Mouse (Mus musculus): ENCODE results near the gene Ly6g6e. TPM values are rescaled to one million over a fixed set of nuclear protein-coding genes. Genes with fewer than 3 reads are reported as not detected.

The Ly6g6e gene
- total and polyA plus RNA-seq, 2 experiments, result 0.33 to 0.37 TPM

GRCm38 (mm10) chr17:35060071-35060470 lies 16.6 kb upstream of the Ly6g6e start:
- H3K79me2 ChIP-seq (ENCODE audit: control insufficient read depth, insufficient read depth, low read length), result no peaks in the 10 kb centered on the region
- no peaks in the 10 kb centered on the region; the same call in 1 of the 2 replicates for H3K27me3 ChIP-seq (ENCODE audit: control insufficient read depth, insufficient read depth, low read length)
- DNase-seq (ENCODE audit: extremely low read depth, low read depth, low spot score), result no peak
- no peak for TF ChIP-seq POLR2A (IDR thresholded peaks at IDR 0.05; ENCODE audit: extremely low read depth, insufficient read depth, low read length)
- no peak for TF ChIP-seq CTCF (IDR thresholded peaks at IDR 0.05; ENCODE audit: low read depth, low read length)
- 0 out of 2 replicates have a peak overlapping the region, but pooled peaks have one; percentile 6 for H3K9ac ChIP-seq (ENCODE audit: low read depth, low read length)
- 35% methylated on average over 14 of the region's 14 CpGs for WGBS
- peaks cover 3% of the 10 kb centered on the region; the same call in 1 of the 2 replicates for H3K4me1 ChIP-seq (ENCODE audit: control insufficient read depth, insufficient read depth, low read length)
- H3K36me3 ChIP-seq (ENCODE audit: control insufficient read depth, insufficient read depth, low read length), result peaks cover 5% of the 10 kb centered on the region; the same call in 1 of the 2 replicates
- H3K27ac ChIP-seq (replicated peaks; ENCODE audit: insufficient read depth, low read depth, low read length), result no peak overlapping the region
- peak overlapping the region; percentile 62; the same call in 1 of the 2 replicates for H3K4me3 ChIP-seq (ENCODE audit: insufficient read depth, low read depth, low read length)

GRCm38 (mm10) chr17:35060737-35061297 lies 15.9 kb upstream of the Ly6g6e start:
- H3K9ac ChIP-seq (ENCODE audit: low read depth, low read length), result no peak overlapping the region
- H3K27me3 ChIP-seq (ENCODE audit: control insufficient read depth, insufficient read depth, low read length), result no peaks in the 10 kb centered on the region; the same call in 1 of the 2 replicates
- DNase-seq (ENCODE audit: extremely low read depth, low read depth, low spot score), result no peak
- H3K36me3 ChIP-seq (ENCODE audit: control insufficient read depth, insufficient read depth, low read length), result peaks cover 2% of the 10 kb centered on the region; the same call in 1 of the 2 replicates
- peaks cover 3% of the 10 kb centered on the region; the same call in 1 of the 2 replicates for H3K4me1 ChIP-seq (ENCODE audit: control insufficient read depth, insufficient read depth, low read length)
- no peak overlapping the region for H3K4me3 ChIP-seq (ENCODE audit: insufficient read depth, low read depth, low read length)
- H3K27ac ChIP-seq (replicated peaks; ENCODE audit: insufficient read depth, low read depth, low read length), result no peak overlapping the region
- 76% methylated on average over 22 of the region's 22 CpGs for WGBS
- no peak for TF ChIP-seq POLR2A (IDR thresholded peaks at IDR 0.05; ENCODE audit: extremely low read depth, insufficient read depth, low read length)
- TF ChIP-seq CTCF (IDR thresholded peaks at IDR 0.05; ENCODE audit: low read depth, low read length), result no peak
- H3K79me2 ChIP-seq (ENCODE audit: control insufficient read depth, insufficient read depth, low read length), result no peaks in the 10 kb centered on the region

GRCm38 (mm10) chr17:35061299-35061698 lies 15.4 kb upstream of the Ly6g6e start:
- Histone ChIP-seq H3K27me3 (ENCODE audit: control insufficient read depth, insufficient read depth, low read length) (peaks cover 2% of the 10 kb centered on the region; the same call in 1 of the 2 replicates), H3K4me3 (ENCODE audit: insufficient read depth, low read depth, low read length) (no peak overlapping the region), H3K27ac (replicated peaks; ENCODE audit: insufficient read depth, low read depth, low read length) (no peak overlapping the region)

GRCm38 (mm10) chr17:35063466-35063865 lies 13.2 kb upstream of the Ly6g6e start:
- 91% methylated on average over 3 of the region's 3 CpGs for WGBS
- peaks cover 3% of the 10 kb centered on the region; the same call in 1 of the 2 replicates for H3K4me1 ChIP-seq (ENCODE audit: control insufficient read depth, insufficient read depth, low read length)
- no peaks in the 10 kb centered on the region for H3K36me3 ChIP-seq (ENCODE audit: control insufficient read depth, insufficient read depth, low read length)
- no peak overlapping the region for H3K4me3 ChIP-seq (ENCODE audit: insufficient read depth, low read depth, low read length)
- no peak for TF ChIP-seq POLR2A (IDR thresholded peaks at IDR 0.05; ENCODE audit: extremely low read depth, insufficient read depth, low read length)
- TF ChIP-seq CTCF (IDR thresholded peaks at IDR 0.05; ENCODE audit: low read depth, low read length), result no peak
- no peak overlapping the region for H3K9ac ChIP-seq (ENCODE audit: low read depth, low read length)
- no peak overlapping the region for H3K27ac ChIP-seq (replicated peaks; ENCODE audit: insufficient read depth, low read depth, low read length)
- peaks cover 2% of the 10 kb centered on the region; the same call in 1 of the 2 replicates for H3K27me3 ChIP-seq (ENCODE audit: control insufficient read depth, insufficient read depth, low read length)
- DNase-seq (ENCODE audit: extremely low read depth, low read depth, low spot score), result no peak
- H3K79me2 ChIP-seq (ENCODE audit: control insufficient read depth, insufficient read depth, low read length), result no peaks in the 10 kb centered on the region

More at GRCm38 (mm10) chr17:35061299-35061698, 15.4 kb upstream of the Ly6g6e start:
- no peak for TF ChIP-seq POLR2A (IDR thresholded peaks at IDR 0.05; ENCODE audit: extremely low read depth, insufficient read depth, low read length)
- no peak for TF ChIP-seq CTCF (IDR thresholded peaks at IDR 0.05; ENCODE audit: low read depth, low read length)
- 91% methylated on average over 8 of the region's 8 CpGs for WGBS
- Histone ChIP-seq H3K4me1 (ENCODE audit: control insufficient read depth, insufficient read depth, low read length) (peaks cover 3% of the 10 kb centered on the region; the same call in 1 of the 2 replicates), H3K9ac (ENCODE audit: low read depth, low read length) (no peak overlapping the region), H3K79me2 (ENCODE audit: control insufficient read depth, insufficient read depth, low read length) (no peaks in the 10 kb centered on the region), H3K36me3 (ENCODE audit: control insufficient read depth, insufficient read depth, low read length) (peaks cover 2% of the 10 kb centered on the region; the same call in 1 of the 2 replicates)
- DNase-seq (ENCODE audit: extremely low read depth, low read depth, low spot score), result no peak

- no peak overlapping the region for H3K9ac ChIP-seq (ENCODE audit: low read depth, low read length)
- peaks cover under 1% of the 10 kb centered on the region; the same call in 1 of the 2 replicates for H3K4me1 ChIP-seq (ENCODE audit: control insufficient read depth, insufficient read depth, low read length)
- H3K36me3 ChIP-seq (ENCODE audit: control insufficient read depth, insufficient read depth, low read length), result no peaks in the 10 kb centered on the region
- peaks cover 2% of the 10 kb centered on the region; the same call in 1 of the 2 replicates for H3K27me3 ChIP-seq (ENCODE audit: control insufficient read depth, insufficient read depth, low read length)
- WGBS, result 45% methylated on average over 10 of the region's 10 CpGs
- no peak overlapping the region for H3K4me3 ChIP-seq (ENCODE audit: insufficient read depth, low read depth, low read length)
- TF ChIP-seq POLR2A (IDR thresholded peaks at IDR 0.05; ENCODE audit: extremely low read depth, insufficient read depth, low read length), result no peak
- no peak for TF ChIP-seq CTCF (IDR thresholded peaks at IDR 0.05; ENCODE audit: low read depth, low read length)
- H3K79me2 ChIP-seq (ENCODE audit: control insufficient read depth, insufficient read depth, low read length), result no peaks in the 10 kb centered on the region
- no peak overlapping the region for H3K27ac ChIP-seq (replicated peaks; ENCODE audit: insufficient read depth, low read depth, low read length)
- no peak for DNase-seq (ENCODE audit: extremely low read depth, low read depth, low spot score)
Measured at GRCm38 (mm10) chr17:35064378-35064877, 12.3 kb upstream of the Ly6g6e start.

All from liver, adult 2 months (tissue).